Mouse (Mus musculus) liver, adult 2 months (tissue): ENCODE results near the gene Parvb.

Experiments used
- CTCF ChIP-seq: fragments of 200-500 bp; IDR thresholded peaks from 2 replicates; pipeline ENCODE4 v1.5.1; 2011; ENCODE audit warnings: low read depth, low read length, control low read depth
- POLR2A ChIP-seq: fragments of 200-500 bp; IDR thresholded peaks from 2 replicates; pipeline ENCODE4 v1.6.1; 2011; ENCODE audit warnings: low read length, control low read depth; ENCODE audit not compliant: insufficient read depth; ENCODE audit errors: extremely low read depth

GRCm38 (mm10) chr15:84267720-84268260 is 35.9 kb downstream of the Parvb start:
- no peak for TF ChIP-seq CTCF
- TF ChIP-seq POLR2A = no peak
